Mouse (Mus musculus) MEL (cell line): ENCODE results near the gene Rnf220.

ENCODE experiments used
- CTCF ChIP-seq, 3 experiments: IDR thresholded peaks in 2 of 3; conservative IDR thresholded peaks in 1 of 3; 2 replicates each; pipeline ENCODE4 v1.5.1; 2011 to 2012; ENCODE audit warnings: low read length in 3 of 3, low read depth in 2 of 3, mild to moderate bottlenecking in 2 of 3, improper control_type of control experiment in 1 of 3, inconsistent platforms in 1 of 3, mixed read lengths in 1 of 3, moderate library complexity in 1 of 3; ENCODE audit not compliant: control insufficient read depth in 1 of 3, insufficient read depth in 1 of 3, poor library complexity in 1 of 3, severe bottlenecking in 1 of 3
- GATA1 ChIP-seq: IDR thresholded peaks from 2 replicates; pipeline ENCODE4 v1.6.1; 2011; ENCODE audit warnings: low read depth, low read length, improper control_type of control experiment
- MAX ChIP-seq: IDR thresholded peaks from 2 replicates; pipeline ENCODE4 v1.6.1; 2011; ENCODE audit warnings: low read length, improper control_type of control experiment
- POLR2A ChIP-seq, 2 experiments: IDR thresholded peaks; 2 replicates each; pipeline ENCODE4 v1.6.1; 2011 to 2012; ENCODE audit warnings: low read length in 2 of 2, mild to moderate bottlenecking in 2 of 2, control low read depth in 1 of 2, improper control_type of control experiment in 1 of 2, low read depth in 1 of 2, moderate library complexity in 1 of 2; ENCODE audit not compliant: control insufficient read depth in 1 of 2, insufficient read depth in 1 of 2, poor library complexity in 1 of 2
- RCOR1 ChIP-seq: IDR thresholded peaks from 2 replicates; pipeline ENCODE4 v1.6.1; 2012; ENCODE audit warnings: low read depth, mild to moderate bottlenecking, inconsistent platforms, low read length, improper control_type of control experiment

DNA sequence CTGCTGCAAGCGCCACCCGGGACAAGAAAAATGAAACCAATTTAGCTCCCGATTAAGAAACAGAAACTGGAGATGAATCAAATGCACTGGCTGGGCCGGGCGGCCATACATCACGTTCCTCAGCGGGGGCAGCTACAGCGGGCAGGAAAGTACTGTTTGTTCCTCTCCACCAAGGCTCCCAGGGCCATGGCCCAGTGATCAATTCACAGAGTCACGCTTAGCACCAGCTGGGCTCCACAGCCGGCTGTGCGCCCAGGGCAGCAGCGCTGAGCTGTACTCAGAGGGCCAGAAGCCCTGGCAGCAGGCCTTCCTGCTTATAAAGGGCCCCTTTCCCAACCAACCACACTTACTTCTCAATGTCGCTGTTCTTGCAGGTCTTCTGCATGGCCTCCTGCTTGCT is 219.8 kb downstream of the Rnf220 start:
- no peak for TF ChIP-seq POLR2A (IDR thresholded peaks at IDR 0.05; ENCODE audit: control insufficient read depth in 1 of 2, insufficient read depth in 1 of 2, low read depth in 1 of 2, low read length in 2 of 2, poor library complexity in 1 of 2)
- TF ChIP-seq GATA1 = no peak
- TF ChIP-seq RCOR1 = no peak
- no peak for TF ChIP-seq CTCF (IDR thresholded peaks at IDR 0.05 in 2 of 3, conservative IDR thresholded peaks at IDR 0.05 in 1 of 3; ENCODE audit: control insufficient read depth in 1 of 3, insufficient read depth in 1 of 3, low read depth in 2 of 3, low read length in 3 of 3, poor library complexity in 1 of 3, severe bottlenecking in 1 of 3)
- no peak for TF ChIP-seq MAX
